Mouse (Mus musculus): ENCODE data around the gene Adamts8. TPM values are rescaled to one million over a fixed set of nuclear protein-coding genes. Genes with fewer than 3 reads are reported as not detected.

Gene Adamts8
- polyA plus RNA-seq, 1 experiment = 0.28 TPM

- Histone ChIP-seq H3K27me3 (ENCODE audit: control insufficient read depth, insufficient read depth, low read length) (no peaks in the 10 kb centered on the region), H3K27ac (ENCODE audit: control insufficient read depth, insufficient read depth, low read depth, low read length) (no peak overlapping the region), H3K4me3 (ENCODE audit: control insufficient read depth, low read depth, low read length) (no peak overlapping the region), H3K36me3 (ENCODE audit: control insufficient read depth, insufficient read depth, low read length) (no peaks in the 10 kb centered on the region), H3K4me1 (ENCODE audit: control insufficient read depth, insufficient read depth, low read length) (no peaks in the 10 kb centered on the region)
- TF ChIP-seq POLR2A (IDR thresholded peaks at IDR 0.05; ENCODE audit: control insufficient read depth, low read depth, low read length) = no peak
- TF ChIP-seq CTCF (IDR thresholded peaks at IDR 0.05; ENCODE audit: control insufficient read depth, insufficient read depth, insufficient replicate concordance, low read depth, low read length) = no peak
Measured at GRCm38 (mm10) chr9:30976339-30977023, 34.1 kb downstream of the Adamts8 start.

- Histone ChIP-seq H3K4me1 (ENCODE audit: control insufficient read depth, insufficient read depth, low read length) (no peaks in the 10 kb centered on the region), H3K4me3 (ENCODE audit: control insufficient read depth, low read depth, low read length) (no peak overlapping the region), H3K27ac (ENCODE audit: control insufficient read depth, insufficient read depth, low read depth, low read length) (no peak overlapping the region), H3K27me3 (ENCODE audit: control insufficient read depth, insufficient read depth, low read length) (no peaks in the 10 kb centered on the region), H3K36me3 (ENCODE audit: control insufficient read depth, insufficient read depth, low read length) (no peaks in the 10 kb centered on the region)
- TF ChIP-seq POLR2A (IDR thresholded peaks at IDR 0.05; ENCODE audit: control insufficient read depth, low read depth, low read length) (no peak), CTCF (IDR thresholded peaks at IDR 0.05; ENCODE audit: control insufficient read depth, insufficient read depth, insufficient replicate concordance, low read depth, low read length) (no peak)
Measured at GRCm38 (mm10) chr9:30980467-30980866, 38.1 kb downstream of the Adamts8 start.

GRCm38 (mm10) chr9:30985782-30986181 is 43.4 kb downstream of the Adamts8 start:
- Histone ChIP-seq H3K36me3 (ENCODE audit: control insufficient read depth, insufficient read depth, low read length) (no peaks in the 10 kb centered on the region), H3K27ac (ENCODE audit: control insufficient read depth, insufficient read depth, low read depth, low read length) (no peak overlapping the region), H3K4me3 (ENCODE audit: control insufficient read depth, low read depth, low read length) (no peak overlapping the region), H3K4me1 (ENCODE audit: control insufficient read depth, insufficient read depth, low read length) (no peaks in the 10 kb centered on the region), H3K27me3 (ENCODE audit: control insufficient read depth, insufficient read depth, low read length) (no peaks in the 10 kb centered on the region)
- TF ChIP-seq CTCF (IDR thresholded peaks at IDR 0.05; ENCODE audit: control insufficient read depth, insufficient read depth, insufficient replicate concordance, low read depth, low read length) = no peak
- no peak for TF ChIP-seq POLR2A (IDR thresholded peaks at IDR 0.05; ENCODE audit: control insufficient read depth, low read depth, low read length)

- no peak overlapping the region for H3K27ac ChIP-seq (ENCODE audit: control insufficient read depth, insufficient read depth, low read depth, low read length)
- no peak overlapping the region for H3K4me3 ChIP-seq (ENCODE audit: control insufficient read depth, low read depth, low read length)
- H3K36me3 ChIP-seq (ENCODE audit: control insufficient read depth, insufficient read depth, low read length) = no peaks in the 10 kb centered on the region
- H3K27me3 ChIP-seq (ENCODE audit: control insufficient read depth, insufficient read depth, low read length) = no peaks in the 10 kb centered on the region
- no peak for TF ChIP-seq POLR2A (IDR thresholded peaks at IDR 0.05; ENCODE audit: control insufficient read depth, low read depth, low read length)
- no peaks in the 10 kb centered on the region for H3K4me1 ChIP-seq (ENCODE audit: control insufficient read depth, insufficient read depth, low read length)
Measured at GRCm38 (mm10) chr9:30993106-30993505, 50.7 kb downstream of the Adamts8 start.

GRCm38 (mm10) chr9:30996590-30997562 is 54.5 kb downstream of the Adamts8 start:
- Histone ChIP-seq H3K4me3 (ENCODE audit: control insufficient read depth, low read depth, low read length) (no peak overlapping the region), H3K4me1 (ENCODE audit: control insufficient read depth, insufficient read depth, low read length) (peaks cover 2% of the 10 kb centered on the region; the same call in 1 of the 2 replicates), H3K27ac (ENCODE audit: control insufficient read depth, insufficient read depth, low read depth, low read length) (no peak overlapping the region), H3K36me3 (ENCODE audit: control insufficient read depth, insufficient read depth, low read length) (no peaks in the 10 kb centered on the region), H3K27me3 (ENCODE audit: control insufficient read depth, insufficient read depth, low read length) (no peaks in the 10 kb centered on the region)
- TF ChIP-seq CTCF (IDR thresholded peaks at IDR 0.05; ENCODE audit: control insufficient read depth, insufficient read depth, insufficient replicate concordance, low read depth, low read length) (no peak), POLR2A (IDR thresholded peaks at IDR 0.05; ENCODE audit: control insufficient read depth, low read depth, low read length) (no peak)

GRCm38 (mm10) chr9:31000641-31001040 is 58.3 kb downstream of the Adamts8 start:
- Histone ChIP-seq H3K36me3 (ENCODE audit: control insufficient read depth, insufficient read depth, low read length) (no peaks in the 10 kb centered on the region), H3K4me1 (ENCODE audit: control insufficient read depth, insufficient read depth, low read length) (peaks cover 2% of the 10 kb centered on the region; the same call in 1 of the 2 replicates), H3K27me3 (ENCODE audit: control insufficient read depth, insufficient read depth, low read length) (no peaks in the 10 kb centered on the region), H3K4me3 (ENCODE audit: control insufficient read depth, low read depth, low read length) (peak overlapping the region; percentile 0; the same call in 1 of the 2 replicates), H3K27ac (ENCODE audit: control insufficient read depth, insufficient read depth, low read depth, low read length) (no peak overlapping the region)
- no peak for TF ChIP-seq CTCF (IDR thresholded peaks at IDR 0.05; ENCODE audit: control insufficient read depth, insufficient read depth, insufficient replicate concordance, low read depth, low read length)

- TF ChIP-seq POLR2A (IDR thresholded peaks at IDR 0.05; ENCODE audit: control insufficient read depth, low read depth, low read length) (no peak), CTCF (IDR thresholded peaks at IDR 0.05; ENCODE audit: control insufficient read depth, insufficient read depth, insufficient replicate concordance, low read depth, low read length) (no peak)
- Histone ChIP-seq H3K27ac (ENCODE audit: control insufficient read depth, insufficient read depth, low read depth, low read length) (no peak overlapping the region), H3K27me3 (ENCODE audit: control insufficient read depth, insufficient read depth, low read length) (no peaks in the 10 kb centered on the region)
Measured at GRCm38 (mm10) chr9:31002528-31002927, 60.2 kb downstream of the Adamts8 start.

More at GRCm38 (mm10) chr9:31002528-31002927, 60.2 kb downstream of the Adamts8 start:
- no peaks in the 10 kb centered on the region for H3K36me3 ChIP-seq (ENCODE audit: control insufficient read depth, insufficient read depth, low read length)
- H3K4me3 ChIP-seq (ENCODE audit: control insufficient read depth, low read depth, low read length) = peak overlapping the region; percentile 7; the same call in 1 of the 2 replicates
- H3K4me1 ChIP-seq (ENCODE audit: control insufficient read depth, insufficient read depth, low read length) = peaks cover 2% of the 10 kb centered on the region; the same call in 1 of the 2 replicates

All from testis, adult 2 months (tissue).